Mouse (Mus musculus) CD4-positive, CD25-positive, alpha-beta regulatory T cell, adult 2 months (primary cell): Measurements from ENCODE around the gene Tnfrsf11a.
"Not testable (repeated sequence)": the region's sequence is repeated elsewhere in the genome, so short reads cannot be mapped to it uniquely, and the experiment has no call there.

Experiments
- DNase-seq: peaks from one replicate; pipeline ENCODE4 v3.0.0-alpha.2; 2012; ENCODE audit warnings: low read depth, low spot score

Gene Tnfrsf11a

GRCm38 (mm10) chr1:105780457-105781364, at the start of gene Tnfrsf11a:
Gene Tnfrsf11a (plus strand): TSS chr1:105780718.
- DNase-seq: peak; percentile 63

- peak; percentile 31 for DNase-seq
Observed at GRCm38 (mm10) chr1:105735318-105735717, 45.2 kb upstream of the Tnfrsf11a start.

- DNase-seq: no peak
Observed at GRCm38 (mm10) chr1:105738334-105738733, 42.2 kb upstream of the Tnfrsf11a start.

GRCm38 (mm10) chr1:105739493-105739892, 41.0 kb upstream of the Tnfrsf11a start:
- DNase-seq: no peak

GRCm38 (mm10) chr1:105742481-105742880, 38.0 kb upstream of the Tnfrsf11a start:
- no peak for DNase-seq

- DNase-seq: no peak
Observed at GRCm38 (mm10) chr1:105746444-105746843, 34.1 kb upstream of the Tnfrsf11a start.

GRCm38 (mm10) chr1:105746858-105747596, 33.5 kb upstream of the Tnfrsf11a start:
- no peak for DNase-seq

GRCm38 (mm10) chr1:105748091-105748799, 32.3 kb upstream of the Tnfrsf11a start:
- peak; percentile 3 for DNase-seq

- peak; percentile 17 for DNase-seq
Observed at GRCm38 (mm10) chr1:105752196-105752595, 28.3 kb upstream of the Tnfrsf11a start.

GRCm38 (mm10) chr1:105752944-105753343, 27.6 kb upstream of the Tnfrsf11a start:
- no peak for DNase-seq

GRCm38 (mm10) chr1:105758798-105759197, 21.7 kb upstream of the Tnfrsf11a start:
- DNase-seq: no peak

GRCm38 (mm10) chr1:105759422-105760165, 20.9 kb upstream of the Tnfrsf11a start:
- no peak for DNase-seq

GRCm38 (mm10) chr1:105765586-105765985, 14.9 kb upstream of the Tnfrsf11a start:
- no peak for DNase-seq

GRCm38 (mm10) chr1:105766099-105766498, 14.4 kb upstream of the Tnfrsf11a start:
- DNase-seq: not testable (repeated sequence)

- DNase-seq: no peak
Observed at GRCm38 (mm10) chr1:105768397-105768796, 12.1 kb upstream of the Tnfrsf11a start.

GRCm38 (mm10) chr1:105770685-105771084, 9.8 kb upstream of the Tnfrsf11a start:
- DNase-seq: no peak

GRCm38 (mm10) chr1:105776426-105776825, 4.1 kb upstream of the Tnfrsf11a start:
- DNase-seq: no peak

GRCm38 (mm10) chr1:105780079-105780456, 450 bp upstream of the Tnfrsf11a start:
- DNase-seq: no peak

- no peak for DNase-seq
Observed at GRCm38 (mm10) chr1:105781391-105782146, 1.1 kb downstream of the Tnfrsf11a start.

GRCm38 (mm10) chr1:105784257-105785016, 3.9 kb downstream of the Tnfrsf11a start:
- DNase-seq: no peak
